Mouse (Mus musculus): Measurements from ENCODE around the gene Smg6.

DNA sequence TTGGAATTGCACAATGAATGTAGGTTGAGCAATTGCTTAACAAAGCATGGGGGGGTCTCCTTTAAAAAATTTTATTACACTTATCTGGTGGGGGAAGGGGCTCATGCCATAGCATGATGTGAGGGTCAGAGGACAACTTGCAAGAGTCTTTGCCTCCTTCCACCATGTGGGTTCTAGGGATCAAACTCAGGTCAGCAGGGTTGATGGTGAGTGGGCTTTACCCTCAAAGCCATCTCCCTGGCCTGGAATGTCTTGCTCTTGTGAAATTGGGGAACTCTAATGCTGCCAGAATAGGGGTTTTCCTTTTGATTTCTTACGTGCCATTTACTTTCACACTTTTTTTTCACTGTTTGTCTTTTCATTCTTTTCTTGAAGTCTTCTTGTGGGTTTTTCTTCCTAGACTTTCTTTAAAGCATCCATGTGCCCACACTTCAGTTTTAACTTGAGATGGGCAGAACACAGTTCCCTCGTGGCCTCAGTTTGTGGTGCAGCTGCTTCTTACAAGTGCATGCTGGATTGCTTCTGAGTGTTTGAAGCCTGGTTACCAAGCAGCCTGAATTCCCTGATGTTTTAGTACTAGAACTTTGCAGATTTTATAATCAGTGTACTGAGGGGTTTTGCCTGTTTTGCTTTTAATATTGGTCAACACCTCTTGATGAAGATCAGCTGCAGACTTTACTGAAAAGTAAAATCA lies 147.5 kb downstream of the Smg6 start:
- no peak for TF ChIP-seq CTCF (IDR thresholded peaks at IDR 0.05; ENCODE audit: insufficient read depth, low read length)
- no peak for TF ChIP-seq POLR2A (IDR thresholded peaks at IDR 0.05; ENCODE audit: borderline replicate concordance, extremely low read depth, low read depth, low read length)

All from lung, adult 2 months (tissue).